Mouse (Mus musculus) embryonic fibroblast, embryonic 13.5 days (primary cell): ENCODE data around the gene Gm17660.

Experiments
- CTCF ChIP-seq: IDR thresholded peaks from 2 replicates; pipeline ENCODE4 v1.5.1; 2011; ENCODE audit warnings: mild to moderate bottlenecking, control low read depth, low read length, moderate library complexity, borderline replicate concordance; ENCODE audit not compliant: insufficient read depth
- POLR2A ChIP-seq: IDR thresholded peaks from 2 replicates; pipeline ENCODE4 v1.6.1; 2011; ENCODE audit warnings: low read depth, mild to moderate bottlenecking, control low read depth, low read length, moderate library complexity

- no peak for TF ChIP-seq POLR2A
- TF ChIP-seq CTCF: no peak
Observed at GRCm38 (mm10) chr5:104089751-104090150, 12.3 kb upstream of the Gm17660 start.
